Mouse (Mus musculus) lung, postnatal 36 days (tissue): Measurements from ENCODE around the gene Hyal3.

ENCODE experiments used
- DNase-seq: peaks from one replicate; pipeline ENCODE4 v3.0.0; 2022; ENCODE audit warnings: mixed read lengths

Hyal3 gene

GRCm38 (mm10) chr9:107598385-107598784, 17.8 kb downstream of the Hyal3 start:
- DNase-seq, result no peak

GRCm38 (mm10) chr9:107599433-107599832, 18.8 kb downstream of the Hyal3 start:
- no peak for DNase-seq

DNA sequence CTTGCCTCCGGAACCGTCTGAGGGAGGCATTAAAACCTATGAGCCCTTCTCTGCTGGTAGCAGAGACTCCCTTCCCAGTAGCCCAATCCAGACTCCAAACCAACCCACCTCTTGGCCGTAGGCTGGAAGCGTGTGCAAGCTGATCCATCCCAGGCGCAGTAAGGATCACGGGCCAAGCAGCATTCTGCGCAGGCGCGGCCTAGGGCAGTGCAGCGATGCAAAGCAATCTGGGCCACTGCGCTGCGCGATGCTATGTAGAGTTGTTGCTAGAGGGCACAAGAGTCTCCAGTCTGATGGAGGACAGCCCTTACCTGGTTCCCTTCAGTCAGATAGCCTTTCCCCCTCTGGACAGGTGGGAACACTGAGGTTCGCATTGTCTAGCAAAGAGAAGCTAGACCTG, 19.2 kb downstream of the Hyal3 start:
- no peak for DNase-seq

DNA sequence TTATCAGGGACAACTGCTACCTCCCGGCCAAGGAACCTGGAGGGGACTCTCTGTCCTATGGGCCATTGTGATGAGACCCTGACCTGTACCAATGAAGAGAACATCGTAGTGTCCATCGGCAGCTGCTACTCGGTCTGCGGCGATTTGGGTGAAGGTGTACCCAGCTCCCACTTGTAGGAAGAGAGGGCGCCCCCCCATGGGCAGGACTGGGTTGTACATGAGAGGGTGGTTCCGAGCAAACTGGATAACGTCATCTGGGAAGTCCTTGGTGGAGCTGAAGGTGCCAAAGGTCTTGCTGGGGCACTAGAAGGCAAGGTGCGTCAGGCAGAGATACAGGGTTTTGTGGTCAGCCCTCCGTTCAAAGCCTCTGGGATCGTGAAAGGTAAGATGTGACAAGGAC, 20.1 kb downstream of the Hyal3 start:
- no peak for DNase-seq

DNA sequence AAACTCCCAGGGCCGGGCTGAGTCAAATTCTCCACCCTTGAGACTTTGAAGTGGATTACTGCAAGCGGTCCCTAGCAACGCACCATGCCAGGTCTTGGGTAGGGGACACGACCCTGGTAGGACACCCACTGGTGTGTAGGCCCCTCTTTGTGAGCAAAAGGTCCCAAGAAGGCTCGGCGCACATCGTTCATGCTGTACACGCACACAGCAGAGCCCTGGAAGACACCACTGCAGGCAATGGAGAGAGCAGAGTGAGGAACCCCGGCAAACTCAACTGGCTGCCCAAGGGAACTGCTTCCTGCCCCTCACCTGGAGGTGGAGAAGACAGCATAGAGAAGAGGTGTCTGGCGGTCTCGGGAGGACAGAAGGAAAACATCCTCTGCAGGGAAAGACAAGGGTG, 20.7 kb downstream of the Hyal3 start:
- DNase-seq, result no peak

- peak; percentile 95 for DNase-seq
Observed at GRCm38 (mm10) chr9:107602068-107602648, 21.5 kb downstream of the Hyal3 start.

GRCm38 (mm10) chr9:107603251-107603650, 22.6 kb downstream of the Hyal3 start:
- no peak for DNase-seq

DNA sequence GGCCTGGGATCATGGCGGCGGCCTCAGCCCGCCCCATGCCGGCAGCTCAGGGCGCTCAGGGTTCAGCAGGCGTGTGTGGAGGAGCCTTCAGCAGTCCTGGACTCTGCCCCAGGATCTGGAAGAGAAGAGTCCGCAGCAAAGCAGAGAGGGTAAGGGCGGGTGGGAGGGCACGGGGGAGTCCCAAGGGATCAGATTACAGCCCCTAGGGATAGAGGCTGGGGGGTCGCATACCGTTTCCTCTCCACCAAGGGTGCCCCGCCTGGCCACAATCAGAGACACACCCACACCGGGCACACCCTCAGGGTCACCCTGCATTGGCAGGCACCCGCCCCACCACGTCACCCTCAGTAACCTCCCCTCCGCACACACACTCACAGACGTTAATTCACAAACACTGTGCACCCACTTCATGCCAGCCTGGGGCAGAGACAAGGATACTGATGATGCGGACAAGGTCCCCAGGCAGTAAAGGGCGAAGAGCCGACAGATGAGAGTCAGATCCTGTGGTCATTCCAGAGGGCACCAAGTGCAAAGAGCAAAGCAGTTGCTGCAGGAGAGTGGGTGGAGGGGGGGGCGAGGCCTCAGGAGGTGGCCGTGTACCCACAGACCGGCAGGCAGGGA, 24.5 kb downstream of the Hyal3 start:
- peak; percentile 76 for DNase-seq

DNA sequence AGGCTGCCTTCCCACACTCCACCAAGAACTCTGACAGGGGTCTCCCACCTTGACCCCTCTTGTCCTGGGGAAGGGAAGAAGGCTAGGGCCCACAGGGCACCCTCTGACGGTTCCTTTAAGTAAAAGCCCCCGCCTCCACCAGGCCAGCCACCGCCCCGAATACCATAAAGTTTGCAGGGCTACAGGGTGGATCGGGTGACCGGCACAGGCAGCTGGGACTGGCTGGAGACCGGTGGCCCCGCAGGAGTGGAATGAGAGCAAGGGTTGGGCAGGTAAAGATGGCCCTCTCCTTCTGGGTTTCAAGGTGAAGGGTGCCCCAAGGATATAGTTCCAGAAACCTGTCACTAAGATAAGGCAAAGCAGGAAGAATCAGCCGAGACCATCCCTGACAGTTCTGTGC, 26.0 kb downstream of the Hyal3 start:
- DNase-seq, result peak; percentile 41

- DNase-seq, result no peak
Observed at GRCm38 (mm10) chr9:107607036-107607435, 26.4 kb downstream of the Hyal3 start.

- DNase-seq, result peak; percentile 47
Observed at GRCm38 (mm10) chr9:107607653-107608245, 27.1 kb downstream of the Hyal3 start.

DNA sequence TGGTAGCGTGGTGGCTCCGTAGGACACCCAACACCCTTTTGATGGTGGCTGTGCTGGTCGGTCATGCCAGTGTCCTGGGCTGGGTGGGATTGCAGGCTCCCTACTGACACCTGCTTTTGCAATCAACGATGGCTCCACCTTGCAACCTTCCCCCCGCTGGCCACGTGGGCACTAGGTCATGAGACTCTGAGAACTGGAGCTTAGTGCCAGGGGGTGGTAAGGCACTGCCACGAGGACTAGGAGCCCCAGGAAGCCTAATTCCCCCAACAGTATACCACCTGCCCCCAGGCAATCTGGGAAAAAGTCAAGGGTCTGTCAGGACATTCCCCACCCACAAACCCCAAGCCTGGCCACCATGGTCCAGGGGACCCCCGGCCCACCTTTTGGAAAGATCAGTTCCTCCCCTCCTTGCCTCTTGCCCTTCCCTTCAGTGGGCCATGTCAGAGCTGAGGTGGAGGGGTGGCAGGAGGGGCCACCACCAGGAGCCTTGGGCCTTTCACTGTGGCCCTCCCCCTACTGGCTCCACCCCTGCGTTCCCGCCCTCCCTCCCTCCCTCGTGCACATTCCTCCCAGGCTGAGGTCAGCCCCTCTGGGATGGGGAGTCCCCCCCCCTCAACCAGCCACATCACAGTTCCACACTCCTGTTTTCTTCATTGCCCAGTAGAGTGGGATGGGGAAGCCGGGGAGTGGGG, 28.3 kb downstream of the Hyal3 start, which contains the start of gene Sema3b:
Gene Sema3b, minus strand, starts transcription at position 489 of the 692 bp plus-strand sequence.
- peak; percentile 58 for DNase-seq

- DNase-seq, result no peak
Observed at GRCm38 (mm10) chr9:107609433-107609830, 28.8 kb downstream of the Hyal3 start.

DNA sequence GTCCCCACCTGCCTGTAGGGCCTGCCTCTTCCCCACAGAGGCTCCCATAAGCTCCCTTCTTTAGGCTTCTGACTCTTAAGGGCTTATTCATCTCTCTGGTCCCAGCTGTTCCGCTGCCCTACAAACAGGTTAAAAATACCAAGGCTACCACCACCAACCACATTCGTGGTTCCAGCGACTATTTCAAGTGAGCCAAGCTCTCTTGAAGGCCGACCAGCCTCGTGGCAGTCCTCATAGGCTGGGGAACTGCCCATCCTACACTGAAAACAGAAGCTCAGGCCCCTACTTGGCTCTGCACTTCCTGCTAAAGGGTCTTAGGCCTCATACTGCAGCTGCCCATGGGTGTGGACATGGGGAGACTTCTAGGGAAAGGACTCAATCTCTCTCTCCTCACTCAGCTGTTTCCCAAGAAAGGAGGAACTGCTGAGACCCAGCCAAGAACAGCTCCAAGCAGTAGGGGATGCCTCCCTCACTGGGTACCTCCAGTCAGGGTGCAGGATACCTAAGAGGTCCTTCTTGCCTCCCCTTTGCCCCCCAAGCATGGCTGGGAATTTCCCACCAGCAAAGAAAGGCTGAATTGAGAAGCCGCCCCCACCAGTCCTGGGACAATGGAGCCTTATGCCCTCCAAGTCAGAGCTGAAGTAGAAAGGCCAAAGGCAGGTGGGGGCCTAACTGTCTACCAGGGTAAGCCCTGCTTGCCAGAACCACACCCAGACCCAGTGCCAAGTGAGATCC, 31.0 kb downstream of the Hyal3 start:
- DNase-seq, result no peak

DNA sequence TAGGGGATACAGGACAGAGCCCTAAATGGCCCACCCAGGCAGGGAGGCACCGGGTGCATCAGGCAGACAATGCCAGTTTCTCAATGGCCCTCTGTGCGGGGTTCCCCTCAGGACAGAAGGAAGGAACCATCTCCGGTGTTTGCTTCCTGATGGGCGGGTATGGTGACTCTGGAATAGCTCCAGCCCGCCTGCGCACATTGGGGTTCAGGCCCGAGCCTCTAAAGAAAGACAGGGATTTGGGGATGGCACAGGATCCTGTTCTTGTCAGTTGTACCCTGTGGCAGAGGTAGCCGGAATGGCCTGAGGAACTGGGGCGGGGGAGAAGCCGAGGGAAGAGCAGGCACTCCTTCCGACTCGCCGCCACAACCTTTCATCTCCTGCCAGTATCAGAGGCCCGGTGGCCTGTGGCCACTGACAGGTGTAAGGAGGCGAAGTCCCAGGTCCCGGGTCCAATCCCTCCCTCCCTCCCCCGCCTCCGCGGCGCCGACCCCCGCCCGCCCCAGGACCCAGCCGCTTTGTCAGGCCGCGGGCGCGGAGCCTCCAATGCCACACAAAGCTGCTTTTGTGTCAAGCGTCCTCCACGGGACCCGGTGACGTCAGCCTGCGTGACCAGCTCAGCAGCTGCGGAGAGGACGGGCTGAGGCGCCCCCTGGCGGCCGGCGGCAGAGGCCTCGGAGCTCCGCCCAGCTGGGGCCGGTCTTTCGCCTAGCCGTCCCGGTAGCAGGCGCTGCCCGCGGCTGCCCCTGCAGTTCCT, 31.8 kb downstream of the Hyal3 start:
- DNase-seq, result peak; percentile 99

DNA sequence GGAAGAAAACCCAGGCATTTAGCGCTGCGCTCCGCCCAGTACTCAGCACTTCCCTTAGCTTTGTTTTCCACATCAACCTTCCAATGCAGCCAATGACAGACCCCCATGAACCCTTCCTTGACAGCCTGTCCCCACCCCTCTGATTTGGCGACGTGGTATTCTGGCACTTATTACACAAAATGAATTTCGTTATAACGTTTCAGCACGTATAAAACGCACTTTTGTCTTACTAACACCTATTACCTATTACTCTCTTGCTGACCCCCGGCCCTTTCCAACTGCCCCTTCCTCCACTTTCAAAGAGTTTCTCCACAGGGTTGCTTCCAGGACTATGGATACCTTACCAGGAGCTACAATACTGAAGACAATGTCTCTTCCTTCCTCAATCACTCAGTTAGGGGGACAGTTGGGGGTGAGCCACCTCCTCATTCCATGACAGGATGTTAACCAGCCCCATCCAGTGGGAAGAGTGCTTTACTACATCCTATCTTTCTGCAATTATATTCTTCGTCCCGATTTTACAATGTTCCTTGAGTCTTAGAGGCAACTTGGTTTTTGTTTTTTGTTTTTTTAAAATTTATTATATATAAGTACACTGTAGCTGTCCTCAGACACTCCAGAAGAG, 32.4 kb downstream of the Hyal3 start:
- peak; percentile 54 for DNase-seq

DNA sequence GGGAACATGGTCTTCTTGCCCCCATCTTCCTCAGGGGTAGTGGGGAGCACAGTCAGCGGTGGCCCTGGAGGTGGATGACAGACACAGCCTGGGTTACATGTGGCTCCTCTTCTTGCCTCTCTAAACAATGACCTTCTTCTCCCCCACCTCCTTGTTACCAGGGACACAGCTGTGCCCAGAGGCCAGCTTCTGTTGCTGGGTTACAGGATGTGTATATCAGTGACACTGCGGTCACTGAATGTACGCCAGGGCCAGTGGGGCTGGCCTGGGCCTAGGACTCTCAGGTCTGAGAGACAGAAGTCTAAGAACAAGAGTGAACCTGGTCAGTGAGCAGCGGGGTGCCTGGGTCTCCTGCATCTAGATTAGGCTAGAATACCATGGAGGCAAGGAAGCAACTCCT, 34.4 kb downstream of the Hyal3 start:
- DNase-seq, result no peak

- no peak for DNase-seq
Observed at GRCm38 (mm10) chr9:107617461-107617860, 36.8 kb downstream of the Hyal3 start.

DNA sequence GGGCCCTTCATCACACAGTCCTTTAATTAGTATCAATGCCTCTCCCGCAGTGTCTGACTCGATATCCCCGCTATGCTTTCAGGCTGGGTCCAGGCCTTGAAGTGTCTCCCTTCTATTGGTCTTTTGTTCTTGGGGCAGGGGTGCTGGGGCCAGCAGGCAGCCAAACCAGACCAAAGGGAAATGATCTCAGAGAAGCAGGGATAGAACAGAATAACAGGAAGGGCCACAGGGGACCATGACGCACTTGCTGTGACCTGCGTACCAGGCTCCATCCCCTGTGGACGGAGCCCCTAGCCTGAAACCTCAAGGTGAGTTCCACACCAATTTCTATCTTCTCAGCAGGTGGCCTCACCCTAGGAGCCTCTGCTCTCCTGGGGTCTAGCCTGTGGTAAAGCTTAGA, 37.5 kb downstream of the Hyal3 start:
- DNase-seq, result peak; percentile 59

DNA sequence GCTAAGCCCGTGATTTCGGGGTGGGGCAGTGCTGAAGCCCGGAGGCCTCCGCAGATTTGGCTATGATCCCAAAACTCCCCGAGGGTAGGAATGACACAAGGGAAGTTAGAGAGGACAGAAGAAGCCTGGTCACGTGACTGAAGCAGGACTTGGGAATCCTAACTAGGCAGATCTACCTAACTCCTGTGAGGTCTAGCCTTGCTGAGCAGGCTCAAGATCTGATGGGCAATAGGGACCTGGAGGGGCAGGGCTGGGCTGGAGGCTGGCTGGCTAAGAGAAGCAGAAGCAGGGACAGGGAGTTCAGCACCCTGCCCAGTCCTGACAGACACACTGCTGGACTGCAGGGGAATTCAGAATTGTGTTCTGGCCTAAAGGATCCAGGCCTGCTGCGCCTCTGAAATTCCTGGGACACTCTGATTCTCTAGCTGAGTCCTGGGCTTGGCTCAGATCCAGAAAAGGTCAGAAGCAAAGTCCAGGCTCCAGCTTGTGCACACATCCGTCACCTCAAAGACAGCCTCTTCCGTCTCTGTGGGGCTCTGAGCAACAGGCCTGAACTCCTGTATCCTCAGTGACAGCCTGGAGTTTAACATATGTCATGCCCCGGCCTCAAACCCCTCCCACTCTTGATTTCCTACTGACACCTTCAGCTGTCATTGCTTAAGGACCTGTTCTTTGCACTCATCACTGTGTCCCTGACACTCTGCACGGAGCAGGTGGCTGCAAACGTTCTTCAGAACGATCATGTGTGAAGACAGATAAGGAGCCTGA, 38.3 kb downstream of the Hyal3 start:
- DNase-seq, result peak; percentile 76

DNA sequence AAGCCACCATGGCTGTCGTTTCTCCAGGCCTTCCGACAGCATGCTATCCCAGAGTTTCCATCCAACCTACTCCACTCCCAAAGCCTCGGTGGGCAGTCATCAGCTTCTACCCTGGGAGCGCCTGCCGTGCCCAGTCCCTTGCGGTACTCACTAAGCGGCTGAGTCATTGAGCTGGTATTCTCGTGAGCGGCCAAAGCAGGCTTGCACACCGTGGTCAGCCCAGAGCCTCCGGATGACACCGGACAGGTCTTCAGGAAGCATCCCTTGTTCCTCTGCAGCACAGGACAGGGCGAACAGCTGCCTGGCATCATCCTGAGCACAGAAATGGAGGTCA, 38.9 kb downstream of the Hyal3 start:
- no peak for DNase-seq
